Mouse (Mus musculus) WW6 (cell line): Measurements from ENCODE around the gene Gm10358.
"Not testable (repeated sequence)": the region's sequence is repeated elsewhere in the genome, so short reads cannot be mapped to it uniquely, and the experiment has no call there.

Source experiments
- DNase-seq: peaks from one replicate; pipeline ENCODE4 v3.0.0-alpha.2; 2013; ENCODE audit warnings: low read depth, low spot score

The Gm10358 gene

GRCm38 (mm10) chr8:75406489-75406888 is at the start of gene Gm10358:
Gm10358 (minus strand) TSS chr8:75406589.
- no peak for DNase-seq

GRCm38 (mm10) chr8:75448394-75448793 is 42.0 kb upstream of the Gm10358 start, which contains the start of gene Iqcm:
Iqcm (plus strand) TSS chr8:75448694.
- no peak for DNase-seq

GRCm38 (mm10) chr8:75415696-75416095 is 9.3 kb upstream of the Gm10358 start:
- not testable (repeated sequence) for DNase-seq

- no peak for DNase-seq
Measured at GRCm38 (mm10) chr8:75384770-75385290, 21.6 kb downstream of the Gm10358 start.

GRCm38 (mm10) chr8:75375530-75376123 is 30.8 kb downstream of the Gm10358 start:
- DNase-seq = no peak

- no peak for DNase-seq
Measured at GRCm38 (mm10) chr8:75372006-75372405, 34.4 kb downstream of the Gm10358 start.
